Mouse (Mus musculus): Measurements from ENCODE around the gene Tepp. TPM values are rescaled to one million over a fixed set of nuclear protein-coding genes. Genes with fewer than 3 reads are reported as not detected.
A peak's percentile ranks its signal among the peaks of the same experiment; 100 is the strongest.

Tepp gene
- not detected in 2 replicates for total RNA-seq (2015)
- total RNA-seq (2017), result 0.68 TPM in 1 of 2 replicates, not detected in the other

GRCm38 (mm10) chr8:95310342-95310970 lies at the start of gene Tepp:
TSS of gene Tepp (plus strand) at chr8:95310566.
- ATAC-seq (replicated peaks; ENCODE audit: poor library complexity), result no peak

DNA sequence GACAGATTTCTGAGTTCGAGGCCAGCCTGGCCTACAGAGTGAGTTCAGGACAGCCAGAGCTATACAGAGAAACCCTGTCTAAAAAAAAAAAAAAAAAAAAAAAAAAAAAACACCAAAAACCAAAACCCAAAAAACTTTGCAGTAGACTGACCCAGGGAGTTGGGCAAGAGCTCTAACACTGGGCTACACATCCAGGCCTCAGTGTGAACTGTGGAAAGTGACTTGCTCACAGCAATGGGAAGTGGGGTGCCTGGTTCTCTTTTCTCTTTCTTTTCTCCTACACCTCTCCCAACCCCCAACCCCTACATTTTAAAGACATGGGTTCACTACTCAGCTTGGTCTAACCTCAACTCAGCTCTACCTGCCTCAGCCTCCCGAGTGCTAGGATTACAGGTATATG lies 48.2 kb upstream of the Tepp start:
- ATAC-seq (replicated peaks; ENCODE audit: poor library complexity), result peak; percentile 82

DNA sequence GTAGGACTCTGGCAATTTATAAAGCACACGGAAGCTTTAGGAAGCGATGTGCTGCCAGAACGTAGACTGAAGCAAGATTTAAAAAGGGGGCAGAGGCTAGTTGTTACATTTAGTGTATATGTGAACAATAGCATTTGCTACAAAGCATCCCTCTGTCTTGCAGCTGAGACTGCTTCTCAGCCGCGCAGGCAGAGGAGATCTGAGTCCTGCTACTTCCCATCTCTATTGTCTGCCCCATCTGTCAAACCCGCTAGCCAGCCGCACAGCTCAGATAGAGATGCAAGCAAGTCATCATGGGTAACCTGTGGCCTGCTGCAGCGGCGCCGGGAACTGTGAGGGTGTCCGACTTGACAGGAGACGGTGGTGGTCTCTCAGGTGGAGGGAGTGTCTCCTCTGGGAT lies 39.9 kb upstream of the Tepp start:
- no peak for ATAC-seq (replicated peaks; ENCODE audit: poor library complexity)

DNA sequence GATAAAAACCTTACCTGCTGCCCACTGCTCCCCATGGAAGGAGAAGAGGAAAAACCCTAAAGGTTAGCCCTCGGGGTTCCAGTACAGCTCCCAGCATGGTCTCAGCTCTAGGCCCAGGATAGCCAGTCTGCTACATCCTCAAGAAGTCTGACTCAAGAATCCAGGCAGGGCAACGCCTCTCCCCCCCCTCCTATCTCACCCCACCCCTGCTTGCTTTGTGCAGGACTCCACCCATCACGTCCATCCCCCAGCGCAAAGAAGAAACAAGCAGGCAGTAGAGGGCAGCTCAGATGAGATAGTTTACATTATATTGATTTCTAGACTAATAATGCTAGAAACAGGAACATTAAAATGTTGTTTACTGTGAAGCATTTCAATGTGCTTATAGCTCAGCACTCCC lies 38.5 kb upstream of the Tepp start:
- ATAC-seq (replicated peaks; ENCODE audit: poor library complexity), result peak; percentile 85

- ATAC-seq (replicated peaks; ENCODE audit: poor library complexity), result no peak
Observed at GRCm38 (mm10) chr8:95272871-95273270, 37.5 kb upstream of the Tepp start.

- no peak for ATAC-seq (replicated peaks; ENCODE audit: poor library complexity)
Observed at GRCm38 (mm10) chr8:95281493-95281892, 28.9 kb upstream of the Tepp start.

- peak; percentile 35 for ATAC-seq (replicated peaks; ENCODE audit: poor library complexity)
Observed at GRCm38 (mm10) chr8:95289066-95289650, 21.2 kb upstream of the Tepp start.

DNA sequence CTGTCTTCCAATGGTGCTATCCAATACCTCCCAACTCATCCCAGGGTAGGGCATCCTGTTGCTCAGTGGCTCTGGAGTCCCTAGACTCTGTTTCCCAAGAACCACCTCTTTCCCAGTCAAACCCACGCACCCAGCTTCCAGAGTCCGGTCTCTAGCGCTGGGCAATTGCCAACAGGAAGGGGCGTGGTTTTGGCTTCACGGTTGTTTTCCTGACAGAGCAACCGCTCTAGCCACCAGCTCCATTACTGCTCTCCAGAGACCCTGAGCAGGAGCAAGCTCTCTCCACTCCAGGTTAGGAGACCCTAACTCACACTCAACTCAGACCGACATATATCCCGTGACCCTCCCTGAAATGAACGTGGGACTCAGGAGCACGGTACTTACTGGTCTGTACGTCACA lies 17.2 kb upstream of the Tepp start:
- peak; percentile 76 for ATAC-seq (replicated peaks; ENCODE audit: poor library complexity)

- ATAC-seq (replicated peaks; ENCODE audit: poor library complexity), result peak; percentile 69
Observed at GRCm38 (mm10) chr8:95293891-95294290, 16.5 kb upstream of the Tepp start.

GRCm38 (mm10) chr8:95302410-95302809 lies 8.0 kb upstream of the Tepp start:
- peak; percentile 98 for ATAC-seq (replicated peaks; ENCODE audit: poor library complexity)

DNA sequence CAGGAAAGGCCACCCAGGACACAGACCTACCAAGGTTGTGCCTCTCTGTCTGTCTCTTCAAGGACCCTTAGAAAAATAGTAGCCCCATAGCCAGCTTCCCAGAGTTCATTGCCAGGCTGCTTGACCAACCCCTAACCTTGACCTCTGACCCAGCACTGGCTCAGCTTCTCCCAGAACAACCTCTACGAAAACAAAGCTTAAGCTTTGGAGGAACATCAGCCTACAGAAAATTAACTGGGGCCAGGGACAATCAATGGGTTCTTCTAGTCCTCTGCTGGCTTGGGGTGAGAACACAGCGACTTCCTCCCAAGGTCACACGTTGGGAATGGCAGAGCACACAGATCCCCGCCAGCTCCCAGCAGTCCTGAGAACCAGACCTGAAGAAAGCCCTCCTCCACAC lies 4.8 kb upstream of the Tepp start:
- no peak for ATAC-seq (replicated peaks; ENCODE audit: poor library complexity)

DNA sequence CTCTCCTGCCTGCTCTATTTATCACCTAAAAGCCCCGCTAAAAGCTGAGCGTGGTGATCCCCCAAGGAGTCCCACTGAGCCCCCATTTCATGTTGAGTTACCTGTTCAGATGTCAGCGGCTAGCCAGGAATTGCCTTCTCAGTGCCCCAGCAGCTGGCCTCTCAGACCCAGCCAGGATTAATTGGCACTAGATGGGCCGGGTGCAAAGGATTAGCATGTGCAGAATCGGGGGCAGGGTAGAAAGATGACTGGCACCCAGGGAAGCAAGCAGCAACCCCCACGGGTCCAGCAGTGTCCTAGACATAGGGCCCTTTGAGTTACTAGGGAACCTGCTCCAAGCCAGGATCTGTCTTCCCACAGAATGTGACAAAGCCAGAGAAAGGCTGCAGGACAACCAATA lies 3.9 kb upstream of the Tepp start, which contains the start of gene Cngb1:
TSS of gene Cngb1 (minus strand) at position 155 of the 400 bp plus-strand sequence.
- no peak for ATAC-seq (replicated peaks; ENCODE audit: poor library complexity)

- ATAC-seq (replicated peaks; ENCODE audit: poor library complexity), result peak; percentile 93
Observed at GRCm38 (mm10) chr8:95312836-95313235, 2.5 kb downstream of the Tepp start.

DNA sequence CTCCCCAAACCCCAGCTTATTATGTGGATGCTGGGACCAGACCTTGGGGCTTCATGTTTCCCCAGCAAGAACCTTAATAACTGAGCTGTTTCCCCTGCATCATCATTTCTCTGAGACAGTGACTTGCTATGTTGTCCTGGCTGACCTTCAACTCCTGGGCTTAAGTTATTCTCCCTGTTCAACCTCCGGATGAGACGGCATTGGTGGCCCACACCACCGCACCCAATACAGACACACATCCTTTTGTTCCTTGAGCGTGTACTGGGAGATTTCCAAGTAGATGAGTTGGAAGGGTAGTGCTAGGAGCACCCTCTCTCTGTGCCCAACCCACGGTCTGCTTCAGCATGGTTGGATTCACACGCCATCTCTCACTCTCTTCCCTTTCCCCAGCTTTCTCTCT lies 3.5 kb downstream of the Tepp start:
- no peak for ATAC-seq (replicated peaks; ENCODE audit: poor library complexity)

DNA sequence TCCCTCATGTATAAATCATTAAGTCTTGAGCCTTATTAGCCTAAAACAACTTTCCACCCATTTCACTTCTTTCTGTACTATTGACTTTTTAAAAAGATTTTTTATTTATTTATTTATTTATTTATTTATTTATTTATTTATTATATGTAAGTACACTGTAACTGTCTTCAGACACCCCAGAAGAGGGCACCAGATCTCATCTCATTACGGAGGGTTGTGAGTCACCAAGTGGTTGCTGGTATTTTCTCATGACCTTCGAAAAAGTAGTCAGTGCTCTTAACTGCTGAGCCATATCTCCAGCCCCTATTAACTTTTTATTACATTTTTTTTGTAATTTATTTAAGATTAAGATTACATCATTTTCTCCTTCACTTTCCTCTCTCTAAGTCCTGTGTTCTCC lies 4.3 kb downstream of the Tepp start:
- ATAC-seq (replicated peaks; ENCODE audit: poor library complexity), result no peak

DNA sequence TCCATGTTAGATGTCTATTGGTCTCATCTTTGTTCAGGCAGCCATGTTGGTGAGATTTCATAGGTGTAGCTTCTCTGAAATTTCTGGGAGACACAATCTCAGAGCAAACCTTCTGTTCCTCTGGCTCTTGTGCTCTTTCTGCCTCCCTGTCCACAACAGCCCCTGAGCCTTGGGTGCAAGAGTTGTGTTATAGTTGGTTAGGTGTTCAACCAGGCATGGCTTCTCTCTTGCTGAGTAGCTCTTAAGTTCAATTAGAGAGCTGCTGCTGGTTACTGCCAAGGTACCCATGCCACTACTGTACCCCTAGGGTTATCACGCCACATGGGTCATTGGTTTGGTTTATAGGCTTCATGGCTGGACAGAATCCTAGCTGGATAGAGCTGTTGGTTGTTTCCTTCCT lies 5.0 kb downstream of the Tepp start:
- ATAC-seq (replicated peaks; ENCODE audit: poor library complexity), result no peak

- peak; percentile 90 for ATAC-seq (replicated peaks; ENCODE audit: poor library complexity)
Observed at GRCm38 (mm10) chr8:95320224-95321139, 10.1 kb downstream of the Tepp start.

GRCm38 (mm10) chr8:95323201-95323600 lies 12.8 kb downstream of the Tepp start:
- no peak for ATAC-seq (replicated peaks; ENCODE audit: poor library complexity)

GRCm38 (mm10) chr8:95324646-95325045 lies 14.3 kb downstream of the Tepp start:
- no peak for ATAC-seq (replicated peaks; ENCODE audit: poor library complexity)

GRCm38 (mm10) chr8:95326822-95327221 lies 16.5 kb downstream of the Tepp start:
- ATAC-seq (replicated peaks; ENCODE audit: poor library complexity), result no peak

- no peak for ATAC-seq (replicated peaks; ENCODE audit: poor library complexity)
Observed at GRCm38 (mm10) chr8:95327866-95328465, 17.6 kb downstream of the Tepp start.
